Mouse (Mus musculus) right cerebral cortex, postnatal 25 days (tissue): Measurements from ENCODE around the gene Hoxb6.

Source experiments
- DNase-seq: peaks from one replicate; pipeline ENCODE4 v3.0.0; 2022

The Hoxb6 gene

DNA sequence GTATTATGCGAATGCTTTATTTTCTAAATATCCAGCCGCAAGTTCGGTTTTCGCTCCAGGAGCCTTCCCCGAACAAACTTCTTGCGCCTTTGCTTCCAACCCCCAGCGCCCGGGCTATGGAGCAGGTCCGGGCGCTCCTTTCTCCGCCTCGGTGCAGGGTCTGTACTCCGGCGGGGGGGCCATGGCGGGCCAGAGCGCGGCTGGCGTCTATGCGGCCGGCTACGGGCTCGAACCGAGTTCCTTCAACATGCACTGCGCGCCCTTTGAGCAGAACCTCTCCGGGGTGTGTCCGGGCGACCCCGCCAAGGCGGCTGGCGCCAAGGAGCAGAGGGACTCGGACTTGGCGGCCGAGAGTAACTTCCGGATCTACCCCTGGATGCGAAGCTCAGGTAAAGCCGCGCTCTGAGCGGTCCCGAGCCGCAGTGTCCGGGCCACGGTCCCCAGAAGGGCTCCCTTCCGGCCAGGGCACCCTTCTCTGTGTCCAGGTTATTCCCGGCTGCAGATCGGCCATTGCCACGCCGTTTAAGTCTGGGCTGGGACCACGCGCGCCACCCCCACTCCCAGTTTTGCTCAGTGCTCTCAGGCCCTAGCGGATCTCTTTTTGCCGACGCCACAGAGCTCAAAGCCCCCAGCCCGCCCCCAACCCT is 5.4 kb upstream of the Hoxb6 start:
- no peak for DNase-seq

DNA sequence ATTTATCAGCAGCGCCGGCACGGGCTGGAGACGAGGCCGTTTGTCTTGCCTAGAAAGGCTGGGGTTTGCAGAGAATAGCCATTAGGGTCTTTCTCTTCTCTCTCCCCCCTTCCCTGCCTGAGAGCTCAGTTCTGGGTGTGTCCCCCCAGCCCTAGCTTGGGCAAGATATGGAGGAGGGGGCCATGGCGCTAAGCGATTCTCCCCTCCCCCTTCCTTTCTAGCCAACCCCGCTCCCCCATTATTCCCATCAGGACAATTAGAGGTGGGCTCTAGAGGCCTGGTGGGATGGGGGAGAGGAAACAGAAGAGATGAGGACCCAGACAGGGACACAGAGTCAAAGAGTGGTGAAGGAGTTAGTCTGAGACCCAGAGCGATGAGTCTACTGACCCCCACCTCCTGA is 4.9 kb upstream of the Hoxb6 start:
- DNase-seq: no peak

DNA sequence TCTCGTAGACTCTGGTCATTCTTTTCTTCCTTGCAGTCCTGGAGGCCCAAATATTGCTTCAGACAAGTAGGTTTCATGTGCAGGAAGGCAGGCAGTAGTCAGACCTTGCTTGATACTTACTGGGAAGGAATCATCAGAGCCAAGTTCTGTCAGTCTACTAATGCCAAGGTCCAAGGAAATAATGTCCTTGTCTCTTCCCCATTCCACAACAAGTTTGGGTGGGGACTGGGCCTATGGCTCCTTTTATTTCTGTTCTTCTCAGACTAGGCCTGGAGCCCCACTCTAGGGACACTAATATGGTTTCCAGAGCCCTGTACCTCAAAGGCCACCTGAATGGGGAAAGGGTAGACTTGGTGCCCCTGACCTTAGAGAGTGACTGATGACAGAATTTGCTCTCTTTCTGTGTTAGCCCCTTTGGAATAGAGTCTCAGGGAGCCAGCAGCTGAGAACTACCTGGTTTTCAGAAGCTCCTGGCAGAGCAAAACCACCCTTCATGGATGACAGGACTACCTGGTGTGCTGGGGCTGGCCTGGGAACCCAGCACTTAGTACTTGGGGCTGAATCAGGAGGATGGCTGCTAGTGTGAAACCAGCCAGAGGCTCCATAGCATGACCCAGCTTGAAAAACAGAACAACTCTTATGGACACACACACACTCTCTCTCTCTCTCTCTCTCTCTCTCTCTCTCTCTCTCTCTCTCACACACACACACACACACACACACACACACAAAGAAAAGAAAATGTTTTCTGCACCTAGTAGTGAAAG is 3.6 kb upstream of the Hoxb6 start:
- DNase-seq: no peak

DNA sequence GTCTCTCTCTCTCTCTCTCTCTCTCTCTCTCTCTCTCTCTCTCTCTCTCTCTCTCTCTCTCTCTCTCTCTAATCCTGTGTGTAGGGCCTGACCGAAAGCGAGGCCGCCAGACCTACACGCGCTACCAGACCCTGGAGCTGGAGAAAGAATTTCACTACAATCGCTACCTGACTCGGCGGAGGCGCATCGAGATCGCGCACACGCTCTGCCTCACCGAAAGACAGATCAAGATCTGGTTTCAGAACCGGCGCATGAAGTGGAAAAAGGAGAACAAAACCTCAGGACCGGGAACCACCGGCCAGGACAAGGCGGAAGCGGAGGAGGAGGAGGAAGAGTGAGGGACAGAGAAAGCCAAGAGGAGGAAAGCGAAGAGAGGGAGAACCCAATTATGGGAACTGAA is 3.0 kb upstream of the Hoxb6 start:
- DNase-seq: no peak

DNA sequence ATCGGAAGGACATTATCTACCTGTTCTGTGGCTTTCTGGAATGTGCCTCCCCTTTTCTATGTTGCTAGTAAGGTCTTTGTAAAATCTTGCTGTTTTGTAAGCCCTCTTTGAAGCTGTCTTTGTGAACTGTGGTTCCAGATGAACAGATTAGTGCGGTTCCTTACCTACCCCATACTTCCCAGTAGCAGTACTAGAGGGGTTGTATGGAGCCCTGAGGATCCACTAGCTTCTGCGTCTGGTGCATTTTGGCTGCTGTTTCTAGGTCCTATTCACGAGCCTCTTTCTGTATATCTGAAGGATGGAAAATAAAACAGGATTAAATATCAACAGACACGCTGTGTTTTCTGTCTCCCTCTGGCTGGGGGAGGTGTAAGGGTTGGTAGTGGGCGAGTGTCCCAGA is 2.4 kb upstream of the Hoxb6 start:
- no peak for DNase-seq

- DNase-seq: no peak
Observed at GRCm38 (mm10) chr11:96290705-96291355, 1.4 kb upstream of the Hoxb6 start.

- DNase-seq: no peak
Observed at GRCm38 (mm10) chr11:96292565-96293301, 457 bp downstream of the Hoxb6 start.

DNA sequence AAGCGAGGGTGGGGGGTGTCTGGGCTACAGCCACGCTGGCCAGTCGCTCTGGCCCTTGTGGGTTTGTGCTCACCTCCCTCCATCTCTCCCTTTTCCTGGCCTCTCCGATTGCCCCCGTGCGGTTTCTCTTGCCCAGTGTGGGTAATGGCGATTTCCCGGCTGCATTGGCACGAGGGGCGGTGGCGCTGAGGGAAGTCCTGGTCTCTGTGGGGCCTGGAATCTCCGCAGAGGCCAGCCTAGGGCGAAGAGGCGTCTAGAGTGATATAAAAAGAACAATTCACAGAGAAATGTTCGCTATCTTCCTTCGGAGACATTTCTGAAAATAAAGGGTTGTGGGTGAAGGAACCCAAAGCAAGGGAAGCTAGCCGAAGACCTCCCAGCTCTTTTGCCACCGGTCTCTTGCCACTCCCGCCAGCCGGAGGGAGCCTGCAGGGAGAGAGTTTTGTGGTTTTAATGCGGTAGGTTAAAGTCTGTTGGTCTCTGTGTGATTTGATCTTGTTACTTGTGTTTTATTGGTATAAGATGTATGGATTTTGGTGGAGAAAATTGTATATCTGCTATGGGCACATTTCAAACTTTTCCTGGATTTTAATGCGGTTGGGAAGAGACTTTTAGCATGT is 1.1 kb downstream of the Hoxb6 start:
- DNase-seq: no peak

DNA sequence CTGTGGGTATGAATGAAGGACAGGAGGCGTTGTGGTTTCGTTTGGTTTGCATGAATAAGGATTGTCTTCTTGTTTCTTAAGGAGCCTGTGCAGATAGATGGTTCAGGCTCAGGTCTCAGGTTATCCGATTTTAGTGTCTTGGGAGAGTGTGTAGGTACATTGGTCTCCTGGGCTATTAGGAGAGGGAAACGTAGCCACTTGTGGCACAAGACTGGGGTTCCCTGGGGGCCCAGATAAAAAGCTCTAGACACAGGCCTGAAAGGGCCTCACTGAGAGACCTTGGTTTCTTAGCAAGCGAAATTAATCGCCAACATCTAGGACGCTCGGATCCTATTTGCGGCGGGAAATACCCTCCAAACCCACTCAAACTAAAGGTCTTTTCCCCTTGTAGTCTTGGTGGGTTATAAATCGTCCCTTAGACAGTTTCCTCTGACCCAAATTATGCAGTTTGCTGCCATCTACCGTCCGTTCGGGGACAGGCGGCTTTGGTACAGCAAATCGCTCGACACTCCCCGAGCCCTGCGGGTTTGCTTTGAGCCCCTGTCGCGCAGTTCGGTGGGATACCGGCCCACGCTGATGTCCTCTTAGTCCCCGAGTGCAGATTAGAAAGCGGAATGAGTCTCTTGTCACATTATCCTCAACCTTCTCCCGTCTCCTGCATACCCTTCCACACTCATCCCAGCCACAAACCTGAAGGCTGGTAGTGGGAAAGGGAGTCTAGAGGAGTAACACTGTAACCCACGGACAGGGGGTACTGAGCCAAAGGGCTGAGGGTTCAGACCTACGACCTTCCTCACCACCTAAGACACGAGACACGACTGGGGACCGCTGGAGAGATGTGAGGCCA is 2.2 kb downstream of the Hoxb6 start:
- DNase-seq: no peak

DNA sequence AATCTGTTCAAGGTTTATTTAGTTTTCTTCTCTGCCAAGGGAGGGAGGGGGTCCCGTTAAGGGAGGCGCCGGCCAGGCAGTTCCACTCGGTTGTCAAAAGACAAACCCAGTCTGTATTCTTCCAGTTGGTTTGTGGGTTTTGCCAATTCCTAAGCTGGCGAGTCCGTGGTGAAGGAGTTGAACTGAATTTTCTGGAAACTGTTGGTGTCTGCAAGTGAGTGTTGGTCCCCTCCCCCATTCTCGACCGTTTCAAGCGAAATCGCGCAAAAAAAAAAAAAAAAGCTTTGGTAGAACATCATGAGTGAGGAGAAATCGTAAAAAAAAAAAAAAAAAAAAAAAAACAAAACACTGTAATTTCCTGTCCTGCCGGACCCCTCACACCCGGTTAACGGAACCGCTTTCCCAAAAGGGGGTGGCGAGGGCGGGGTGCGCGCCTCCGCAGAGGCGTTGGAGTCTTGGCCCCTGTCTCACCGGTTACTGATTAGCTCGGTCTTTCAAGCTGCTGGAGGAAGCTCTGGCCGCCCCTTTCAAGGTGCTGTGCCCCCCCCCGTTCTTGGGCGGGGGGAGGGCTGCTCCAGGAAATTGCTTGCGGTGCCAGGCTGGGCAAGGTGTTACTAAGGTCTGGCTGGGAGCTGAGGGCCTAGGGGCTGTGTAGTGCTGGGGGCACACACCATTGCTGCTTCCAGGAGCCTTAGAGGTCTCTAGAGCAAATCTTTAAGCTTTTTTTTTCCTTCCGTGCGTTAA is 3.0 kb downstream of the Hoxb6 start:
- DNase-seq: no peak

- DNase-seq: no peak
Observed at GRCm38 (mm10) chr11:96296997-96297396, 4.7 kb downstream of the Hoxb6 start.

GRCm38 (mm10) chr11:96297428-96297827 is 5.2 kb downstream of the Hoxb6 start:
- no peak for DNase-seq

DNA sequence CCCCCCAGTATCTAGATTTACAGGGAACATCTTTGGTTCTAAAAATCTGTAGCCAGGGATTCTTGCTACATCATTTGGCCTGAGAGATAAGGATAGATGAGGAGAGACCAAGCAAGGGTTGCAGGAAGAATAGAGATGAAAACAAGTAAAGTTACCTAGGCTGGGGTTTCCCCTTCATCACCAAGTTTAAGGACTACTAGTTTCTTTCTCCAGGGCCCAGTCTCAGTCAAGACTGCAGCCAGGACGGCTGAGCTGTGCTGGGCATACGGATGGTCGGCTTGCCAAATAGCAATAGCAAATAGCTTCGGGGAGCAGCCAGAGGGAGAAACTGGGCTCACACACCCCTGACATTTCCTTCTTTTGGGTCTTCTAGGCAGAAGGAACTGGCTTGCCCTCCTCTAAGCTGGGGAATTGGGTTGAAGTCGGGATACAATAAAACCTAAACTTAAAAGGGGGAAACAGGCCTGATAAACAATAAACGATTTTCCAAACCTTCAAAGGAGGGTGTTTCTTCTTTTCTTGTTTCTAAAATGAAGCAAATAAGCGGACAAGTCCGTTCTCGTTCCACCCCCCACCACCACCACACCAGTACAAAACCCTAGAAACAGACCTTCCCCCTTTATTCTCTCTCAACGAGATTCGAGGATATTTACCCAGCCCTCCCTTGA is 5.8 kb downstream of the Hoxb6 start:
- no peak for DNase-seq

DNA sequence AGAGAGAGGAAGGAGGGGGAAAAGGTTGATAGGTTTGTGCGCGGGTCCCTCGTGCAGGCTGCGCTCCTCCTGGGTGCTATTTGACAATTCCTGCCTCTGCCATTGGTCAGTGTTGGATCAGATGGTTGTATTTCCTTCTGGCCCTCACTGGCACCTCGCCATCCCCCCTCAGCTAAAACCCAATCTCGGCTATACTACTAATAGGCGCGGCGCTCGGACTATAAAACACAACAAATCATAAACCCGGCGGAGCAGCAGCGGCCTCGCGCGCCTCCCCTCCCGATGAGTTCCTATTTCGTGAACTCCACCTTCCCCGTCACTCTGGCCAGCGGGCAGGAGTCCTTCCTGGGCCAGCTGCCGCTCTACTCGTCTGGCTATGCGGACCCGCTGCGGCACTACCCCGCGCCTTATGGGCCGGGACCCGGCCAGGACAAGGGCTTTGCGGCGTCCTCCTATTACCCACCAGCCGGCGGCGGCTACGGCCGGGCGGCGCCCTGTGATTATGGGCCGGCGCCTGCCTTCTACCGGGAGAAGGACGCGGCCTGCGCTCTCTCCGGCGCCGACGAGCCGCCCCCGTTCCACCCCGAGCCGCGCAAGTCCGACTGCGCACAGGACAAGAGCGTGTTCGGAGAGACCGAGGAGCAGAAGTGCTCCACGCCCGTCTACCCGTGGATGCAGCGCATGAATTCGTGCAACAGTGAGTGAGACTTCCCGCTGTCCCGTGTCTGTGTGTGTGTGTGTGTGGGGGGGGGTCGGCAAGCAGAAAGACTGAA is 6.8 kb downstream of the Hoxb6 start:
- DNase-seq: no peak

- DNase-seq: no peak
Observed at GRCm38 (mm10) chr11:96299781-96300180, 7.5 kb downstream of the Hoxb6 start.

- no peak for DNase-seq
Observed at GRCm38 (mm10) chr11:96300354-96301063, 8.2 kb downstream of the Hoxb6 start.

GRCm38 (mm10) chr11:96301064-96301431 is 8.8 kb downstream of the Hoxb6 start:
- DNase-seq: no peak

- DNase-seq: no peak
Observed at GRCm38 (mm10) chr11:96301837-96302236, 9.6 kb downstream of the Hoxb6 start.
